Mouse (Mus musculus): ENCODE measurements at regions not wholly inside any gene's neighbourhood (a gene's known extent, or its start where the extent isn't known, plus 50 kb on each side); places are given as distances from the start of the nearest gene placed in this dataset.

DNA sequence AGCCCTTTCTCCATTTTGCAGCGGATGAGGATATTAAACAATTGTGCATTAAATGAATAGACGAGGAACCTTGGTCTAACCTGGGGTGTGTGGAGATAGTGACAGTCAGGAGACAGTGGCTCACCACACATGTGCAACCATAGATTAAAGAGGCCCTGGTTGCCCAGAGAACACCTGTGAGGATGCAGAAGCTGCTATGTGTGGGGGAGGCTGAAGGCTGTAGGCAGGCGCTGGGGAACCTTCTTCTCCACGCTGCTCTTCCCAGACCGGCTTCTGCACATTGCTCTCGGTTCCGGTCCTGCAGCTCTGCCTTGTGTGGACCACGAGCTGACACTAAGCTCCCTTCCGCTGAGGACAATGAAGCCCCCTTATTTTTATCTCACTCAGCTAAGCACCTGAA is 412.1 kb upstream of the Adgrl2 start:
- Histone ChIP-seq H3K27ac (no peak overlapping the region), H3K27me3 (no peaks in the 10 kb centered on the region), H3K9me3 (replicated peaks) (no peaks in the 10 kb centered on the region), H3K4me3 (no peak overlapping the region), H3K9ac (no peak overlapping the region), H3K4me2 (no peak overlapping the region), H3K36me3 (ENCODE audit: poor library complexity, severe bottlenecking) (no peaks in the 10 kb centered on the region), H3K4me1 (peaks cover 14% of the 10 kb centered on the region; the same call in 1 of the 2 replicates)
- ATAC-seq = no peak
- WGBS = 58% methylated on average over 9 of the region's 9 CpGs

DNA sequence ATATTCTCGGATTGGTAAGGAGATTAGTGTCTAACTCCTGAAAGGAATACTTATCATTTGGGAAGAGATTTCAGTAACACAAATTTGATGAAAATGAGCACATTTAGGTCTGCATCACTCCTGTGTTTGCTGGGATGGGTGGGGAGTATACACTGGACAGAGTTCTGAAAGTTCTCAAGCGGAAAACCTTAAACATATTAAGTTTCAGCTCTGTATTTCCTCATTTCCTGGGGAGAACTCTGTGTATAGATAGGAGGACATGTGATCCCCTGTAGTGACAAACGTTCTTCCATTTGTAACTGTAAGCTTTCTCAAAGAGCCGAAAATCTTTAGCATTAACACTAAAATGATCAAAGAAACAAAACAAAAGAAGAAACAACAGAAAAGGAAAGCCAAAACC is 404.7 kb upstream of the Adgrl2 start:
- Histone ChIP-seq H3K9ac (no peak overlapping the region), H3K4me3 (no peak overlapping the region), H3K4me2 (no peak overlapping the region), H3K27me3 (no peaks in the 10 kb centered on the region), H3K36me3 (ENCODE audit: poor library complexity, severe bottlenecking) (no peaks in the 10 kb centered on the region), H3K9me3 (replicated peaks) (no peaks in the 10 kb centered on the region), H3K27ac (no peak overlapping the region), H3K4me1 (no peaks in the 10 kb centered on the region)
- 81% methylated on average over 4 of the region's 4 CpGs for WGBS
- ATAC-seq = no peak

DNA sequence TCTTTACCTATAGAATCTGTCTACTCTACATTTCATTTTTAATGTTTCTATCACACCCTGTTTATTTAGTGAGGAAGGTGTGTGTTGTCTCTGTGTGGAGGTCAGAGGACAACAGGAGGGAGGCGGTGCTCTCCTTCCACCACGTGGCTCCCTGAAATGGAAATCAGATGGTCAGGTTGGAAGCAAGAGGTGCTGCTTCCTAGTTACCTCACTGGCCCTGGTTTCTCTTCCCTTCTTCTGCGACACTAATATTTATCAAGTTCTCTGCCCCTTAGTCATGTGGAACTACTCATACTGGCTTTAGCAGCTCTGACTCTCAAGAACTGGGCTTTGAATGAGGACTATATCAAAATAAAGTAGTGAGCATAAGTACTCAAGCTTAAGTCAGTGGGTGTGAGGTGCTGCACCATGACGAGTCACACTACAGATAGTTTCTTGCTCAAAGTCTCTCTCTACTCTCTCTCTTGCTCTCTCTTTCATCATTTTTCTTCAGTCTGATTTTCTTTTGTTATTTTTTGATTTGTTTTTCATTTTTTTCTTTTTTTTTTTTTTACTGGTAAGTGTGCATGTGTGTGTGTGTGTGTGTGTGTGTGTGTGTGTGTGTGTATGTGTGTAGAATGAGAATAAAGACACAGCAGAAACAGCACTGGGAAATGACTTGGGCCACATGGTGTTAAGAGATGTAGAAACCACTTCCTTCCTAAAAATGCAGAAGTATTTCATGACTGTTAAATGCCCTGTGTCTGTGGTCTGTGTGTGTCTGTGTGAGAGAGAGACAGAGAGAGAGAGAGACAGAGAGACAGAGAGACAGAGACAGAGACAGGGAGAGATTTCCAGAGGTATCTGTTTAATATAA is 403.2 kb upstream of the Adgrl2 start:
- H3K27ac ChIP-seq = no peak overlapping the region
- no peaks in the 10 kb centered on the region for H3K36me3 ChIP-seq (ENCODE audit: poor library complexity, severe bottlenecking)
- no peak overlapping the region for H3K9ac ChIP-seq
- H3K9me3 ChIP-seq (replicated peaks) = no peaks in the 10 kb centered on the region
- H3K4me2 ChIP-seq = no peak overlapping the region
- WGBS = 84% methylated on average over 4 of the region's 4 CpGs
- no peaks in the 10 kb centered on the region for H3K27me3 ChIP-seq
- no peak overlapping the region for H3K4me3 ChIP-seq
- ATAC-seq = no peak
- H3K4me1 ChIP-seq = no peaks in the 10 kb centered on the region

DNA sequence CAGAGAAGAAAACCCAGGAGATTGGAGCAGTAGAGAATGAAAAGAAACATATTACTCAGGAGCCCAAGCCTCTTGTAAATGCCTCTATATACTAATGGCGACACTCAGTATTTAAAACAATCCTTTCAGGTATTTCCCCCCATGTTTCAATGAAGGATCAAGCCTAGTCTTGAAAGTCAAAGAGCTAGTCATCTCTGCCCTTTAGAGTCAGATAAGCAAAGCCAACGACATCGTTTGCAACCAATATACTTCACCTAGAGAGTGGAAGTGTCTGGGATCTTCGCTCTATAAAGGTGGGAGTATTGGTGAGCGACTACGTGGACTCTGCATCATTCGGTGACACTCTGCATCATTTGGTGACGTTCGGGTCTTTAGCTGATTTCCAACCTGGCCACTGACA is 401.8 kb upstream of the Adgrl2 start:
- 94% methylated on average over 9 of the region's 9 CpGs for WGBS
- ATAC-seq = no peak

DNA sequence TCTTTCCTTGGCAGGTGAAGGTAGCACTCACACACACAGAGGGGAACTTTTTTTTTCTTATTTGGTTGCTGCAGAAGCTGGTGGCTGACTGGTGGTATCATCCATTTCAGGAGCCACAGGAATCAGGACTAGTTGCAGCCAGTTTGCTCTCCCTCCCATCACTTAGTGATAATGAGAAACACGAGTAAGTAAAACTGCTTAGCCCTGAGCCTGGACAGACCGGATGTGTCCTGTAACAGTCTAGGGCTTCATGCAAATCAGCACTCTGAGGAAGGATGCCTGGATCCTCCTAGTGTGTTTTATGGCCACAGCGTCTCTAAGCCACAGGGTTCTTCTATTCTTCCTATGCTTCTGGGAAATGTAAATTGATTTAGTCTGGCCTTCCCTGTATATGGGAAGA is 397.2 kb upstream of the Adgrl2 start:
- Histone ChIP-seq H3K27me3 (no peaks in the 10 kb centered on the region), H3K36me3 (ENCODE audit: poor library complexity, severe bottlenecking) (no peaks in the 10 kb centered on the region), H3K9me3 (replicated peaks) (no peaks in the 10 kb centered on the region), H3K9ac (no peak overlapping the region), H3K4me2 (no peak overlapping the region), H3K27ac (no peak overlapping the region), H3K4me3 (no peak overlapping the region), H3K4me1 (peaks cover 8% of the 10 kb centered on the region)
- 44% methylated on average over 3 of the region's 3 CpGs for WGBS
- ATAC-seq = no peak

More for the DNA sequence above, 401.8 kb upstream of the Adgrl2 start:
- H3K9ac ChIP-seq = no peak overlapping the region
- no peak overlapping the region for H3K27ac ChIP-seq
- H3K9me3 ChIP-seq (replicated peaks) = no peaks in the 10 kb centered on the region
- no peaks in the 10 kb centered on the region for H3K4me1 ChIP-seq
- no peaks in the 10 kb centered on the region for H3K27me3 ChIP-seq
- H3K4me3 ChIP-seq = no peak overlapping the region
- H3K4me2 ChIP-seq = no peak overlapping the region
- no peaks in the 10 kb centered on the region for H3K36me3 ChIP-seq (ENCODE audit: poor library complexity, severe bottlenecking)

DNA sequence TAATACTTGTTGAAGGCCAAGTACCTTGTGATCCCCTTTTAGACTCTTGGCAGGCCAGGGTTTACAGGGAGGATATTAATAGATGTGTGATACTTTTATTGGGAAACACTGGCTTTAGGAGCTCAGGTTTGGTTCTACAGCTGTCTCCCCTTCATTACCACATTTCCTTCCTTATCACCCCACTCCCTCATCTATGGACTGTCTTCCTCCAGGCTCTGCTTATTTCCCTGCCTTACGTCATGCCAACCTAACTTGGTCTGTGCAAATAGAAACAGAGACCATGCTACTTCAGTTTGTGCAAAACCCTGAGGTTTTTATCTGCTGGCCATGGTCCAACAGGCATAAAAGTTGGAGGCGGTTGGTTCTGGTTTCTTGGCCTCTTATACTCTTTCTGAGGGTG is 395.7 kb upstream of the Adgrl2 start:
- Histone ChIP-seq H3K4me1 (peaks cover 20% of the 10 kb centered on the region), H3K27ac (no peak overlapping the region), H3K9ac (no peak overlapping the region), H3K36me3 (ENCODE audit: poor library complexity, severe bottlenecking) (no peaks in the 10 kb centered on the region), H3K4me2 (no peak overlapping the region), H3K27me3 (no peaks in the 10 kb centered on the region), H3K4me3 (no peak overlapping the region), H3K9me3 (replicated peaks) (no peaks in the 10 kb centered on the region)
- WGBS = 89% methylated on average over 2 of the region's 2 CpGs
- no peak for ATAC-seq

DNA sequence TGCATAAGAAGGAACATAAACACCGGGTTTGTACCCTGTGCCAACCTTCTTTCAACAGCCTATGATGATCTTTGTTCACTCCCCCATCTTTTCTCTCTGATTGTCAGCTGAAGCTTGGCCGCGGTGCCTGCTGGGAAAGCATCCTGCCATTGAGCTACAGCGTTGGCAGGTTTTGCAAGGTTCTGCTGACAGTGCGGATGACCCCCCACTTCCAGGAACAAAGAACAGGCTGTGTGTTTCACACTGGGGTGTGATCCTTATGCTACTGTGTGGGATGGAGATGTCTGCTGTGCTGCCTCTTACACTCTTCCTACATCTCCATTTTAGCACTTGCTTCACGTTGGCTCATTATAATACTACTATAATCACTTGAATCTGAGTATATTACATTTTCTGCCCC is 395.0 kb upstream of the Adgrl2 start:
- peak; percentile 60 for ATAC-seq
- WGBS = 35% methylated on average over 6 of the region's 6 CpGs
- Histone ChIP-seq H3K36me3 (ENCODE audit: poor library complexity, severe bottlenecking) (no peaks in the 10 kb centered on the region), H3K4me1 (peaks cover 25% of the 10 kb centered on the region), H3K4me3 (no peak overlapping the region), H3K9me3 (replicated peaks) (no peaks in the 10 kb centered on the region), H3K9ac (no peak overlapping the region), H3K27me3 (no peaks in the 10 kb centered on the region), H3K4me2 (no peak overlapping the region), H3K27ac (no peak overlapping the region)

DNA sequence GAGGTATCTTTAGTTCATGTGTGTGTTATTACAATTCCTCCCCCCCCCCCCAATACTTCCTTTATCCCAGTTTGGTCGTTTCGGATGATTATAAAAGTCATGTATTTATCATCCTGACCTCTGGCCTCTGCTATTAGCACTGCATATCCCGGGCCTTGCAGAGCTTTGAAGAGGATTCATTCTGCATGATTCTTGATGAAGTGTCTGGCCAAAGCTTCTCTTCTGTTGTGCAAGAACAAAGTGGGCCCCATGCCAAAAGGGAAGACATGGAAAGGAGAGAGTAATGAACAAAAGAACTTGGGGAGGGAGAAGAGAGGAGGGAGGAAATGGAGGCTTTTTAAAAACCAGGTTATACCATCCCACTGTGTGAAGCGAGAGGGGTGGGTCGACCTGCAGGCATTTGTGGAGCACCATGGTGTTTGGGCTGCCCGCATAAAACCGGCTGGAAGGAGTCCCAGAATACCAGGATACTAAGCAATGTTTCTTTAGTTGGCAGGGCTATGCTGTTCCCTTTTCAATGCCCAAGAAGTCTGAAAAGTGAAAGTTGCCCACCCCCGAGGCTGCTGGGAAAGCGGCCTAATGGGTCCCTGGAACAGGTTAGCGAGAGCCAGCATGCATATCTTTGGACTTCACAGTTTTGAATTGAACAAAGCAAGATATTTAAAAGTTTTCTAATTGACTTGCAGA is 391.3 kb upstream of the Adgrl2 start:
- ATAC-seq = peak; percentile 84
- no peak overlapping the region for H3K4me3 ChIP-seq
- H3K36me3 ChIP-seq (ENCODE audit: poor library complexity, severe bottlenecking) = no peaks in the 10 kb centered on the region
- H3K9me3 ChIP-seq (replicated peaks) = no peaks in the 10 kb centered on the region
- peak overlapping the region; percentile 20; the same call in 1 of the 2 replicates for H3K27ac ChIP-seq
- no peak overlapping the region for H3K9ac ChIP-seq
- H3K4me2 ChIP-seq = no peak overlapping the region
- WGBS = 56% methylated on average over 10 of the region's 10 CpGs
- peaks cover 30% of the 10 kb centered on the region for H3K4me1 ChIP-seq
- H3K27me3 ChIP-seq = no peaks in the 10 kb centered on the region

DNA sequence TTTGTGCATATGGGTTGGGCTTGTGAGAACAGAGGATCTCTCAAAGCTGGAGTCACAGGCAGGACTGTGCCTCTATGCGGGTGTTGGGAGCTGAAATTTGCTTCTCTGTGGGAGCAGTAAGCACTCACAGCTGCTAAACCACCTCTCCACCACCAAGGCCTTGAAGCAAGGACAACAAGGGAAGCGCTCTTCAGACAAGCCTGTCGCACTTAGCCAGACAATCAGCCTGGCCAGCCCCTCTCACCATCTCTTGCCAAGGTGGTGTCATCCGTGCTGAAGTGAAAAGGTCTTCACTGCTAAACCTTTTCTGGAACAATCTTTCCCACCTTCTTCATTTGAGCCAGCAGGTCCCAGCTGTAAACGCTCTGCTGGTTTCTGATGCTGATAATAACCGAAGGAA is 390.7 kb upstream of the Adgrl2 start:
- H3K27me3 ChIP-seq = no peaks in the 10 kb centered on the region
- ATAC-seq = no peak
- no peak overlapping the region for H3K9ac ChIP-seq
- no peaks in the 10 kb centered on the region for H3K9me3 ChIP-seq (replicated peaks)
- H3K4me1 ChIP-seq = peaks cover 30% of the 10 kb centered on the region
- 79% methylated on average over 6 of the region's 6 CpGs for WGBS
- no peak overlapping the region for H3K27ac ChIP-seq
- H3K4me2 ChIP-seq = no peak overlapping the region
- H3K4me3 ChIP-seq = no peak overlapping the region
- H3K36me3 ChIP-seq (ENCODE audit: poor library complexity, severe bottlenecking) = no peaks in the 10 kb centered on the region

DNA sequence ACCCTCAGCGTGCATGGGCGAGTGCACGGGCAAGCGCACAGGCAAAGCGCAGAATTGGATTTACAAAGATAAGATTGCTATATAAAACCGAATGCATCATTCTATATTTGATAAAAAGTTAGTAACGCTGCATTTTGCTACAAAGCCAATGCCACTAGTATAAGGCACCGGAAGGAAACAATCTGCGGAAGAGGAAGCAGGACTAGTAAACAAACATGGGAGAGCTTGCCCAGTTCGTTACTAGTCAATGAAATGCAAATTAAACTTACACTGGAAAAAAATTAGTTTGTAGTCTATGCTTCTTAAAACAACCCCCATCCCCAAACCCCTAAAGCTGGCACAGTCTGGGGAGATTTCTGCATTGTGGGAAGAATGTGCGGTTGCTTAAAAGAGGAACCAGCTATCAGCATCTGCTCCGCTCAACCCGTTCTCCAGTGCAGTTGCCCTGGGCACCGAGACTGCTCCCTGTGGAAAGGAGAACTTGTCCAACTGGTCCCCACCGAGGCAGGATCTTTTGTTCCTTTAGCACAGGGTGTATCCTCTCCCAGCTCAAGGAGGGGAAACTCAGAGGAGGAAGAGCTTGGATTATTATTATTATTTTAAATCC is 389.6 kb upstream of the Adgrl2 start:
- no peak for ATAC-seq
- H3K27me3 ChIP-seq = no peaks in the 10 kb centered on the region

DNA sequence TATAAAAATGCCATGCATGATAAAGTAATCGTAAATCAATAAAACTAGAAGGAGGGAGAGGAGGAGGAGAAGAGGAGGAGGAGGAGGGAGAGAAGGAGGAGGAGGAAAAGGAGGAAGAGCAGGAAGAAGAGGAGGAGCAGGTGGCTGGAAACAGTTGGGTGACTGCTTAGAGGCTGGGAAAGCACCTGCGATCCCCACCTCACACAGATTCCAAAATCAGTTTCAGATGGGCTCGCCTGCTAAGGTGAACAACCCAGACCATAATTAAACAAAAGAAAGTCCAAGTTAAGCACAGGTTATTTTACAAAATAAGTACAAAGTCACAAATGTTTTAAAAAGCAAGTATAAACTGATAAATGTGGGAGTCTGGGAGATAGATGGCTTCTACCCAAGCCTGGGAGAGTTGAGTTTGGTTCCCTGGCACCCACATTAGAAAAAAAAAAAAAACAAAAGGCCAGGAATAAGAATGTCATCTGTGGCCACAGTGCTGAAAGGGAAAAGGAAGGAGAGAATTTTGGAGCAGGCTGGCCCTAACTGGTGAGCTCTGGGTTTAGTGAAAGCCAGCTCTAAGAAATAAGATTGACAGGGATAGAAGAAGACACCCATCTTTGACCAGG is 389.0 kb upstream of the Adgrl2 start:
- H3K4me1 ChIP-seq = peaks cover 21% of the 10 kb centered on the region
- ATAC-seq = no peak
- H3K27me3 ChIP-seq = no peaks in the 10 kb centered on the region
- no peak overlapping the region for H3K4me2 ChIP-seq
- no peaks in the 10 kb centered on the region for H3K36me3 ChIP-seq (ENCODE audit: poor library complexity, severe bottlenecking)
- no peaks in the 10 kb centered on the region for H3K9me3 ChIP-seq (replicated peaks)
- WGBS = 92% methylated on average over 3 of the region's 3 CpGs
- H3K9ac ChIP-seq = no peak overlapping the region
- H3K4me3 ChIP-seq = no peak overlapping the region
- no peak overlapping the region for H3K27ac ChIP-seq

More for the DNA sequence above, 389.6 kb upstream of the Adgrl2 start:
- WGBS = 71% methylated on average over 15 of the region's 15 CpGs
- Histone ChIP-seq H3K9me3 (replicated peaks) (no peaks in the 10 kb centered on the region), H3K4me1 (peaks cover 22% of the 10 kb centered on the region), H3K36me3 (ENCODE audit: poor library complexity, severe bottlenecking) (no peaks in the 10 kb centered on the region), H3K9ac (no peak overlapping the region), H3K4me2 (no peak overlapping the region), H3K4me3 (no peak overlapping the region), H3K27ac (no peak overlapping the region)

DNA sequence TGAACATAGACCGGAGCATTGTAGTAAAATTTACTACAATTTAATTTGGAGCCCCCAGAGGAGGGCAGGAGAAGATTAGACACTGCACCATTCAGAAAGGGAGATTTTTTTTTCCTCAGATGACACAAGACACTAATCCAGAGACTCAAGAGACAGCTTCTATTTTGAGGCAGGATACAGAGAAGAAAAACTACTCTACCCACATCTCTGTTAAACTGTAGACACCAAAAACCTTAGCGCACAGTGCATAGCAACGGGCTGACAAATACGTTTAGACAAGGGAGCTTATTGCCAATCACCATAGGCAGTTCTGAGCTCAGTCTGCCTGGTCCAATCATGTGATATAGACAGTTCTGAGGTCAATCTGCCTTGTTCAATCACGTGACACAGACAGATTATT is 381.1 kb upstream of the Adgrl2 start:
- H3K27me3 ChIP-seq = no peaks in the 10 kb centered on the region
- ATAC-seq = no peak
- H3K4me1 ChIP-seq = no peaks in the 10 kb centered on the region
- H3K4me3 ChIP-seq = no peak overlapping the region
- no peaks in the 10 kb centered on the region for H3K36me3 ChIP-seq (ENCODE audit: poor library complexity, severe bottlenecking)
- H3K9ac ChIP-seq = no peak overlapping the region
- no peak overlapping the region for H3K27ac ChIP-seq
- 89% methylated on average over 5 of the region's 5 CpGs for WGBS
- no peak overlapping the region for H3K4me2 ChIP-seq
- H3K9me3 ChIP-seq (replicated peaks) = no peaks in the 10 kb centered on the region

All from forebrain, embryonic 13.5 days (tissue).